Mouse (Mus musculus): ENCODE results near the gene Ptms.
"Not testable (repeated sequence)": the region's sequence is repeated elsewhere in the genome, so short reads cannot be mapped to it uniquely, and the experiment has no call there.

The Ptms gene

GRCm38 (mm10) chr6:124904991-124905860 lies 14.7 kb downstream of the Ptms start:
- no peak for DNase-seq (ENCODE audit: low spot score in 2 of 2)

- peak; percentile 62 to 71 for DNase-seq (ENCODE audit: low spot score in 2 of 2)
Measured at GRCm38 (mm10) chr6:124904161-124904981, 15.5 kb downstream of the Ptms start.

- DNase-seq (ENCODE audit: low spot score in 2 of 2): peak; percentile 94 to 96
Measured at GRCm38 (mm10) chr6:124903580-124904151, 16.2 kb downstream of the Ptms start.

- no peak for DNase-seq (ENCODE audit: low spot score in 2 of 2)
Measured at GRCm38 (mm10) chr6:124901851-124902250, 18.1 kb downstream of the Ptms start.

GRCm38 (mm10) chr6:124900801-124901480 lies 19.0 kb downstream of the Ptms start:
- peak in 1 of 2 experiments; percentile 30 for DNase-seq (ENCODE audit: low spot score in 2 of 2)

- DNase-seq (ENCODE audit: low spot score in 2 of 2): no peak
Measured at GRCm38 (mm10) chr6:124900056-124900800, 19.7 kb downstream of the Ptms start.

- no peak for DNase-seq (ENCODE audit: low spot score in 2 of 2)
Measured at GRCm38 (mm10) chr6:124898359-124898758, 21.5 kb downstream of the Ptms start.

- DNase-seq (ENCODE audit: low spot score in 2 of 2): not testable (repeated sequence)
Measured at GRCm38 (mm10) chr6:124894113-124894512, 25.8 kb downstream of the Ptms start.

- DNase-seq (ENCODE audit: low spot score in 2 of 2): no peak
Measured at GRCm38 (mm10) chr6:124890997-124891396, 28.9 kb downstream of the Ptms start.

GRCm38 (mm10) chr6:124888555-124889125 lies 31.3 kb downstream of the Ptms start:
- no peak for DNase-seq (ENCODE audit: low spot score in 2 of 2)

- DNase-seq (ENCODE audit: low spot score in 2 of 2): no peak
Measured at GRCm38 (mm10) chr6:124887986-124888385, 31.9 kb downstream of the Ptms start, which contains the start of gene Cd4. Cd4 (minus strand) TSS chr6:124888221.

GRCm38 (mm10) chr6:124885956-124886381 lies 33.9 kb downstream of the Ptms start:
- no peak for DNase-seq (ENCODE audit: low spot score in 2 of 2)

GRCm38 (mm10) chr6:124884714-124885500 lies 35.0 kb downstream of the Ptms start:
- no peak for DNase-seq (ENCODE audit: low spot score in 2 of 2)

GRCm38 (mm10) chr6:124883351-124883750 lies 36.6 kb downstream of the Ptms start:
- DNase-seq (ENCODE audit: low spot score in 2 of 2): no peak

- DNase-seq (ENCODE audit: low spot score in 2 of 2): no peak
Measured at GRCm38 (mm10) chr6:124881821-124882220, 38.1 kb downstream of the Ptms start.

- no peak for DNase-seq (ENCODE audit: low spot score in 2 of 2)
Measured at GRCm38 (mm10) chr6:124879390-124879789, 40.5 kb downstream of the Ptms start.

- no peak for DNase-seq (ENCODE audit: low spot score in 2 of 2)
Measured at GRCm38 (mm10) chr6:124874348-124874747, 45.6 kb downstream of the Ptms start.

GRCm38 (mm10) chr6:124866560-124866959 lies 53.3 kb downstream of the Ptms start:
- DNase-seq (ENCODE audit: low spot score in 2 of 2): no peak

GRCm38 (mm10) chr6:124865766-124866362 lies 54.0 kb downstream of the Ptms start:
- DNase-seq (ENCODE audit: low spot score in 2 of 2): no peak
